Mouse (Mus musculus) lung, adult 18-20 months (tissue): ENCODE measurements around the gene Gm49325.

Source experiments
- DNase-seq, 2 experiments: peaks; one replicate each; pipeline ENCODE4 v3.0.0; 2022; ENCODE audit warnings: mixed read lengths in 2 of 2

Gm49325 gene

DNA sequence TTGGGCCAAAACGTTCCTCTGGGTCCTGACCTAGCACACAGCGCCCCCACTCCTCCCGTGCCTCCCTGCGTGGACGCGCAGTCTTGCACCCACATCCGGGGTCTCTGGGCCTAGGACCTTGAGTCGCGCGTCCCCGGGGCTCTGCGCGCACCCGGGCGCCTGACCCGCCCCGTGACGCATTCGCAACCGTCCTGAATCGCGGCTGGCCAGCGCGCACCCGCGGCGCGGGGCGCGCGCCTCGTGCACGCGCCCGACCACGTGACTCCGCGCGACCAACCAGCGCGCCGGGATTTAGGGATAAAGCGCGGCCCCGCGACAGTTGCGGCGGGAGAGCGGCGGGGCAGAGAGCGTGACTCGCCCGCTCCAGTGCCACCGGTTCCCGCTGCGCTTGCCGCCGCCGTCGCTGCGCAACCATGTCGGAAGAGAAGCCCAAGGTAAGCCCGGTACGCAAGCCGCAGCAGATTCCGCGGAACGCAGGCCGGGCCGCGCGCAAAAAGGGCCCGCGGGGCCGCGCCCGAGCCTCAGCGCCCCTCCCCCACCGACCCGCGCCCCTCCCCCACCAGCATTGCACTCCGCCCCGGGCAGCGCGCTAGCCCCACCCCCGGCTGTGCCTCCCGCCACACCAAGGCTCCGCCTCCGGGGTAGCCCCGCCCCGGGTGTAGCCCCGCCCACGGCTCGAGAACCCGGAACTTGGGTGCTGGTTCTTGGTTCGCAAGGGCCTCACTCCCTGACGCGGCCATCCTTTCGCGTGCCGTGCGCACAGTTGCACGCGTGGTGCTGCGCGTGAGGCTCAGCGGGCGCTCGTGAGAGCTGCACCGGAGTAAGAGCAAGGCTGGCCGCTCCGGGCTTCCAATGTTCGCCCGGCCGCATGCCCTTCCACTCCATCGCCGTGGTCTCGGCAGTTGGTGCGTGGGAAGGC lies at the start of gene Gm49325, which contains the start of gene Sumo3:
TSS of gene Gm49325 (plus strand) at position 290 of the 919 bp plus-strand sequence.
TSS of gene Sumo3 (plus strand) at position 190 of the 919 bp plus-strand sequence.
- DNase-seq, result peak; percentile 97 to 98

DNA sequence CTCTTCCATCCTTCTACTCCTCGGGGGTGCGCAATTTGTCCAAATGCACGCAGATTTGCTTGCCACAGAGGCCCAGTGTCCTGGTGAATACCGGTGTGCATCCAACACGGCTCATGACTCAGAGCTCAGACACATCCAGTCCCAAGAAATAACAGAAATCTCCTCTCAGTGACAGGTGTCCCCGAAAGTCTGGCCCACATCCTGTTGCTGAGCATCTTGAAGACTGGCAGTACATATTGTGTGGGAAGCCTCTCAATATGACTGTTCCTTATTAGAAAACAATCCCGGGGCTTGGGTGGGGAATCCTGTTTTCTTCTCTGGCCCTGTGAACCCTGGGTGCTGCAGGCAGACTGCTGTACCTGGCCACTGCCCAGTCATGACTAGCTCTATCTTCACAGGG lies 49.4 kb upstream of the Gm49325 start:
- no peak for DNase-seq

DNA sequence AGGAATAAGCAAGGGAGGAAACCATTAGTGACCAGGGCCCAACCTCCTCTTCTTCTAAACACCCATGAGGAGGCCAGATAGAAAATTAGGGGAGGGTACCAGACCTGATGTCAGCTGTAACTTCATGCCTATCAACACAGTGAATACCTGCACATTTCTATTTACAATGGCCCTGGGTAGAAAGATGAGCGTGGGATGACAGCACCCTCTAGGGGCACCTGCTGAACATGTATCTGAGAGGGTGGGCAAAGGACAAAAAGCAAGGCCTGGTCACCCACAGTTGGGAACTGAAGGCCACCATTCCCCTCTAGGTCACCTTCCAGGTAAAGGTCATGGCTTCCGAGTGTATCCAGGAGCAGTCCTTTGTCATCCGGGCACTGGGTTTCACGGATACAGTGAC lies 48.4 kb upstream of the Gm49325 start:
- DNase-seq, result no peak

DNA sequence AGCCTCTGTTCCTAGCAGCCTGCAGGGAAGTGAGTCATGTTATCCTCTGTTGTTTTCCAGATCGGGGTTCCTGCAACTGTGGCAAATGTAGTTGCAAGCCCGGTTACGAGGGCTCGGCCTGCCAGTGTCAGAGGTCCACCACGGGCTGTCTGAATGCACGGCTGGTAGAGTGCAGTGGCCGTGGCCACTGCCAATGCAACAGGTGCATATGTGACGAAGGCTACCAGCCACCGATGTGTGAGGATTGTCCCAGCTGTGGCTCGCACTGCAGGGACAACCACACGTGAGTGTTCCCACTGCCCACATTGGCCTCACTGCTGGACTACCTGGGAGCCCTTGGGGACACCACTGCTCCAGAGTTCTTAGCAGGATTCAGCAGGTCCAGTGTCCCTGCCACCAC lies 45.9 kb upstream of the Gm49325 start:
- DNase-seq, result no peak

DNA sequence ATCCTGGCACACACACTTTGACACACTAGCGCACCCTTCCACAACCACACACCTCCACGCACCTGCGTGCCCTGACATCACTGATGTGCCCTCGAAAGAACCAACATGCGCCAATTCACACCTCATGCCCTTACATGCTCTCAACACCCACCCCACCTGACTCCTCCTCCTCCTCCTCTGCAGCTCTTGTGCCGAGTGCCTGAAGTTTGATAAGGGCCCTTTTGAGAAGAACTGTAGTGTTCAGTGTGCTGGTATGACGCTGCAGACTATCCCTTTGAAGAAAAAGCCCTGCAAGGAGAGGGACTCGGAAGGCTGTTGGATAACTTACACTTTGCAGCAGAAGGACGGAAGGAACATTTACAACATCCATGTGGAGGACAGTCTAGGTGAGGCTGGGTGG lies 45.2 kb upstream of the Gm49325 start:
- DNase-seq, result no peak

DNA sequence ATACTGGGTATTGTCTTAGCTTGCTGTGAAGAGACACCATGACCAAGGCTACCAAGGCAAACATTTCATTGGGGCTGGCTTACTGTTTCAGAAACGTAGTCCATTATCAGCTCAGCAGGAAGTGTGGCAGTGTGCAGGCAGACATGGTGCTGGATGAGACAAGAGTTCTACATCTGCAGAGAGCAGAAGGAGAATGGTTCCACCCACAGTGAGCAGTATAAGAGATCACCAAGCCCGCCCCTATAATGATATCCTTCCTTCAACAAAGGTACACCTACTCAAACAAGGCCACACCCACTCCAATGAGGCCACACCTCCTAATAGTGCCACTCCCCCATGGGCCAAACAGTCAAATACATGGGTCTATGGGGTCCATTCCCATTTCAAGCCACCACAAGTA lies 44.5 kb upstream of the Gm49325 start:
- DNase-seq, result no peak

DNA sequence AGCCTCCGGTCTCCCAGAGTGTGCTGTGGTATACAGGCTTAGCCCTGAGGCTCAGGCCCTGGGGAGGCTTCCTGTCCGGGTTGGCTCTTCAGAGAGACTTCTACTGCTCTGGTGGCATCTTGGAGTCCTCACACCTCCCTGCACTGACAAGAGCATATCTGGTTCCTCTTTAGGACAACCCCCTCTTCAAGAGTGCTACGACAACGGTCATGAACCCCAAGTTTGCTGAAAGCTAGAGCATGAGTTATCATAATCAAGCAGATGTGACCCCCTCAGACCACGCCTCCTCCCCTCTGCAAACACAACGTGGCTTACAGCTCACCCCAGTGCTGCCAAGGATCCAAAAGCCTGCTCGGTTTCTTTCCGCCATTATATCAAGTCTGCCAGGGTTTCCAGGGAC lies 41.0 kb upstream of the Gm49325 start:
- no peak for DNase-seq

DNA sequence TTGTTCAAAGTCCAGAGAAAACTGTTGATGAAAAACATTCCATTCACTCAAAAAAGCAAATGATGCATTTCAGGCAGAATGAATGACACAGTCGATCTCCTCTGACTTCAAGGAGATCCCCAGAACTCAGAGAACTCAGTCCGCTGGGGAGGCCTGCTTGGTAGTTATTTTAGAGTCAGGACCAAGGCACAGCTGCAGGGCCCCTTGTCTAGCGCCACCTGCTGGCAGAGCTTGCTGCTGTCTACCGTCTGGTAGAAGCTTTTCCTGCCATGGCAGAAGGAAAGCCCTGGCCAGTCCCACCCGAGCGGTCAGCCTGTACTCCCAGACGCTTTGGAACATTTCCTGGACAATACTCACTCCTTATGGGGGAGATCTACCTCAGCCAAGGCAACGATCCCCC lies 39.3 kb upstream of the Gm49325 start:
- peak; percentile 78 to 85 for DNase-seq

DNA sequence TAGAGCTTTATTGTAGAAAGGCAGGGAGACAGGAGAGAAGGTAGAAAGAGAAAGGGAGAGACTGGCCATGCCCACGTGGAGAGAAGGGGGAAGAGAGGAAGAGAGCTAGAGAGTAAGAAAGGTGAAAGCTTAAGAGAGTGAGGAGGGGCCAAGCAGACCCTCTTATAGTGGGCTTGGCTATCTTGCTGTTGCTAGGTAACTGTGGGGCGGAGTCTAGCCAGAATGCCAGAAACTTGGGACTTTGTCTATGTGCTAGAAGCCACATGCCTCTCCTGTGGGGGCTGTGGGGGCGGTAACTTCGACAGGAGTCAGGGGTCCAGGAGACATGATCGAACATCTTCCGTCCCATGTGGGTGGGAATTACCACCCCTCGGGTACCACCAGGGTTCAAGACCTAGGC lies 36.5 kb upstream of the Gm49325 start:
- no peak for DNase-seq

DNA sequence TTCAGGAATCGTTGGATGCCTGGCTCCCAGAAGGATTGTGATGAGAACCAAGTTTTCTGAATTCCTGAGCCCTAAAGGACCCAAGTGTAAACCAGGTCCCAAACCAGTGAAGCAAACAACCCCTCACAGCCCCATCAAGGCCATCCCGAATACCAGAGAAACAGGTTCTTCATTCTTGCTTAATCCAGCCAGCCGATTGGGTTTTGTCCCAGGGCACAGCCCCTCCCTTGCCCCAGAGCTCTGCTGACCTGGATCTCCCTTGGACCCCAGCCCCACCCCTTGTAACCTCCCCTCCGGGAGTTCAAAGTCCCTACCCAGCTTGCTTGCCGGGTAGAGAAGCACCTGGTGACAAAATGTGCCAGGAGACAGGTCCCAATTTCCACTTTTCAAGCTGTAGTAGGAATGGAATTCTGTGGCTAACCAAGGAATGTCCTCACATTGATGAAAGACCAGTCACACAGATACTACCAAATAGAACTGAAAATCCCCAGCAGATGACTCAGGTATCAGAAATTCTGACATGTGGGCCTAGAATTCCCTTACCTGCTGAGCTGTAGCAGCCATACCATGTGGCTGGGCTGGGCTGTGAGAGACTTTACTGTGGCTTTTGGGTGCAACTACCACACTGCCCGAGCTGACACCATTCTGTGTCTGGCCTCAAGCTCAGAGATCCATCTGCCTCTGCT lies 35.9 kb upstream of the Gm49325 start:
- DNase-seq, result no peak

DNA sequence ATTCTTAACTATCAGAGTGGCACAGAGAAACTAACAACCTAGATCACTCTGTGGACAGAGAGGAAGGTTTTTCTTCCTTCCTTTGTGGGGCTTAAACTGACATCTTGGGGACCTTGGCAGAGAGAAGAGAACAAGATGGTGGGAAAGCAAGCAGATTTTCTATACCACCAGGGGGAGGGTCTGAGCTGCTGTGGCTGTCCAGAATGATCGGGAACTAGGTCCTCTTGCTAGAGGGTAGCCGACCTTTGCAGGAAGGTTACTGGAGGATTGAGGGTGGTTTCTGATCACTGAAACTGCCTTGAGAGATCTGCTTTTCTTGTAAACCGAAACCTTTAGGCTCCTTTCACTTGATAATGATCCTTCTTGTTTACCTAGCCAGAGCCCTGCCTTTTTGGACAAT lies 33.8 kb upstream of the Gm49325 start:
- no peak for DNase-seq

DNA sequence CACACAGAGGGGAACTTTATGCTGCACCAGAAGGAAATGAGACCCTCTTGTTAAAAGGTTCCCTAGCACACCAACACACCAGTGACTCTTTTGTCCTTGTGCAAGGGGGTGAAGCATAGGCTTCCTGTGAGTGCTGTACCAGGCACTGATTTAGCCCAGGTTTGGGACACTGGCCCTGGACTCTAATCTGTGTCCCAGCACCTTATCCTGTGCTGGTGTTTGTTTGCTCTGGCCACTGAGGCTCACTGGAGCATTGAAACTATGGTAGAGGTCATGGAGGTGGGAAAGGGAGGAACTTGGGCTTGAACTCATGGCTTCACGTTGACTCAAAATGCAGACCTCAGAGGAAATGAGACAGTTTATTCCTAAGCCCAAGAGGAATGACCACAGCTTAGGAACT lies 32.8 kb upstream of the Gm49325 start:
- DNase-seq, result no peak

DNA sequence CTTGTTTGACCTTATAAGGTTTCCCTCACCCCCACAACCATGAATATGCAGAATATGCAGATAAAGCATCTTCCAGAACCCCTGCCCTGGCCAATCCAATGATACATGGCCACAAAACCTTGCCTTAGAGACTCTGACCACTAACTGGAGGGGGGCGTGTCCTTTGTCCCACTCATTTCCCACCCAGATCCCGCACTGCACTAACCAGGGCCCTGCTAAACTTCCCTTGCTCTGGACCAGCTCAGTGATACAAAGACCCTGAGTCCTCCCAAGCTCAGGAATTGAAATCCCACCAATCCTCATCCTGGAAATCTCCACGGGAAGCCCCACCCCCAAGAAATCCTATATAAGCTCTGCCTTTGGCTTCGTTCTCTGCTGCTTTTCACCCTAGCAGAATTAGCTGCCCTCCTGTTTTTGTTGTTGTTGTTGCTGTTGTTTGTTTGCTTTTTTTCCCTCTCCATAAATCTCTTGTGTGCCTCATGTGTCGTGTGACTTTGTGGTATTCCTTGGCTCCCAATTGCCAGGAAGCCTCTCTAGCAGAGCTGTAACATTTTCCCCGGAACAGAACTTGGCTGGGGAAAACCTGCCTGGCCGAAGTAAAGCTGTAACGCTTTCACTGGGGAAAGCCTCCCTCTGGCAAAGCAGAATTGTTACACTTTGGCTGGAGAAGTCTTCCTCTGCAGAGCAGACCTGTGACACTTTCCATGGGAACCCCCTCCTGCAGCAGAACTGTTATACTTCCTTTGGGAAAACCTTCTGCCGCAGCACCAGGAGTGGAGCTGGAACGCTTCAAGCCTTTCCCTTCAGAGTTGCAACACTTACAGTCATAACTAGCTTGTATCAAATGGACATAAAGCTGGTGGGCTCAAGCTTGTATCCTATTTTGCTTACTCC lies 25.7 kb upstream of the Gm49325 start:
- no peak for DNase-seq

DNA sequence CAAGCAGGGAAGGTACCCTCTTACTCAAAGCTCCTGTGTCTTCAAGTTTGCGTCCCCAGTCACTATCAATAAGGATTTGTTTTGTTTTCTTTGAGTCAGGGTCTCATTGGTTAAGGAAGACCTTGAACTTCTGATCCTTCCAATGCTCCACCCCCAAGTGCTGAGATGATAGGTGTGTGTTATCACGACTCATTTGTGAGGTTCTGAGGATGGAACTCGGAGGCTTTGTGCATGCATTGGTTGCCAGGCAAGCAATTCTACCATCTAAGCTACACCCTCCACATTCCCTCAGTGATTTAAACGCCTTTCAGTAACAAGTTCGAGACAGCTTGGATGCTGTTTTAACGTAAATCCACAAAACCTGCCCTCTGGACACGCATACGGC lies 25.0 kb upstream of the Gm49325 start:
- DNase-seq, result no peak

DNA sequence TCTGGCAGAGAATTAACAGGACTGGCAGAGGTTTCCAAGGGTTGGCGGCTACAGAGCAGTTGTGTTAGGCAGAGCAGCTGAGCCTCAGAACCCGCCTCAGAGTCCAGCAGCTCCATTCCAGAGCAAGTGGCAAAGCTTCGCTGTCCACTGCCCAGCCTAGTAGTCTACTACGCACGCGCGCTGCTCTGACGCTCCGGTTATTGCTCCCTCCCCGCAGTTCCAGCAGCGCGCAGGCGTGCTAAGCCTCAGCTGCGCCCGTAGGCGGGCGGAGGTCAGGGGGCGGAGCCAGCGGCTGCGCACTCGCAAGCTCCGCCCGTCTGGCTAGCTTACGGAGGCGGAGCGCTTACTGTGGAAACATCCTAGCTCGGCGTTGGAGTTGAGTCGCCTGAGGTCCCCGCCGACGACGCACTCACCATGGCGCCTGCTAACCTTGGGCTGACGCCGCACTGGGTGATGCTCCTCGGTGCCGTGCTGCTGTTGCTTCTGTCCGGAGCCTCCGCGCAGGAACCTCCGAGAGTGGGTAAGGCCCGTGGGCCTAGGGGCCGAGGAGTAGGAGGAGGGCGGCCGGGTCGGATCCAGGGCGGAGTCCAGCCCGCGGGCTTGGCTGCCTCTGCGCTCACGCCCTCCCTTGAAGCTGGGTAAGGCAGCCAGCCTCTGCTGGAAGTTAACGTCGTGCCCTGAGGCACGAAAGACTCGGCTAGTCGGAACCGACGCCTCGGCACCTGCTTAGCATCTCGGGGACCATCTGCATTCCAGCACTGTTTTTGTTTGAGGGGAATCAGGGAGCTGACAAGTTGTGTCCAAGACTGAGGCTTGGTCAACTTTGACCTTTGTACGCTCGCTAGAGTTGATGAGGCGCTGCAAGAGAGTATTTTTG lies 24.4 kb upstream of the Gm49325 start, which contains the start of gene Pttg1ip:
TSS of gene Pttg1ip (plus strand) at position 313 of the 877 bp plus-strand sequence.
- DNase-seq, result peak; percentile 95 to 96

DNA sequence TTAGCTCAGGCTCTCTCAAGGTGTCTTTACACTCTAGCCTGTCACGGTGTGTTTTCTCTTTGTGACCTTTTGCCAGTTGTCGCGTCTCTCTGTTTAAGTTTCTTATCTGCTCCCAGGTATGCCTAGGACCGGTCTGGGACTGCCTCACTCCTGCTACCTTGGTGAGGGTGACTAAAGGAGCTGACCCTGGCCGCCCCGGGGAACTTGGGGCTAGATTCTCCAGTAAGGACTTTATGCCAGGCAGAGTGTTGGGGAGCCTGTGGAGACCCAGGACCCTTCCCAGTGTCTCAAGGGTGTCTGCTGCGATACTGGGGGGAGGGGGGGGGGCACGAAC lies 23.7 kb upstream of the Gm49325 start:
- DNase-seq, result peak in 1 of 2 experiments; percentile 20

DNA sequence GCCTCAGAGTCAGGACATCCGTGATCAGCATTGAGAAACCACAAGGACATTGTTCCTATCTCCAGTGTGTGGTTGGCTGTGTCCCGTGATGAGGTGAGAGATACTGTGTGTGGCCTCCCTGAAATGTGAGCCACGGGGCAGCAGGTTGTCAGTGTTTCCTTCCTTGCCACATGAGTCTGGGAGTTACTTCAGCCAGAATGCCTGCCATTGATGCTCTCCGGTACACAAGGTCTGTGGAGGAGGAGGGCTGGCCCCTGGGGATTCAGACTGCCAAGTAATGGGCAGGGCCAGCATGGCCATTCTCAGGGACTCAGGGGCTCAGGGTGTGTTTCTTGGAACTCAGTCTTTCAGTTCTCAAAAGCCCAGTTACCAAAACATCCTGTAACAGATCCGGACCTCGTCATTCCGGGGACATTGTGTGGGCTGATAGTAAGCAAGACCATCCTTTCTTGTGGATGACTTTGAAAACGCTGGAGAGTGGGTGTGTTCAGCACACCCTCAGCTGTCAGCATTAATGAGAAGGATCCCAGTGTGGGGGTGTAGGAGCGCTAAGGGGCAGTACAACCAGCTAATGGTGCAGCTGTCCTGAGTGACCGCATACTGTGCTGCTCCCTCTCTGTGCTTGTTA lies 22.1 kb upstream of the Gm49325 start:
- DNase-seq, result peak; percentile 60 to 74

DNA sequence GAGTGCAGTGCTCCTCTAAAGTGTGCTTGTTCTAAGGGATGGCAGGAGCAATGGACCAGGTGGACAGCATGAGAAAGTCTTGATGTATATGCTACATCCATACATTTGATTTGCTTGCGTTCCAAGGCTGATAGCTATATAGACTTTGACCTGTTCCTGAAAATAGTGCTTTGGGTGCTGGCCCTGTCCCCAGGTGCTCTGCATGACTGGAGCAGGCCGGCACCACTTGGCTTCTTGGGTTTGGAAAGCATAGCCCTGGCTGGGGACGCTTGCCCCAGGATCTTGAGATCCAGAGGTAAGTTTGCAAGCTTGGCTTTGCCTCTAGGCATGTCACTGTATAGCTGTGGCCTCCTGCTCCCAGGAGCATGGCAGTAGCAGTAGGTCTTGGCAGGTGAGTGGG lies 19.4 kb upstream of the Gm49325 start:
- DNase-seq, result no peak

DNA sequence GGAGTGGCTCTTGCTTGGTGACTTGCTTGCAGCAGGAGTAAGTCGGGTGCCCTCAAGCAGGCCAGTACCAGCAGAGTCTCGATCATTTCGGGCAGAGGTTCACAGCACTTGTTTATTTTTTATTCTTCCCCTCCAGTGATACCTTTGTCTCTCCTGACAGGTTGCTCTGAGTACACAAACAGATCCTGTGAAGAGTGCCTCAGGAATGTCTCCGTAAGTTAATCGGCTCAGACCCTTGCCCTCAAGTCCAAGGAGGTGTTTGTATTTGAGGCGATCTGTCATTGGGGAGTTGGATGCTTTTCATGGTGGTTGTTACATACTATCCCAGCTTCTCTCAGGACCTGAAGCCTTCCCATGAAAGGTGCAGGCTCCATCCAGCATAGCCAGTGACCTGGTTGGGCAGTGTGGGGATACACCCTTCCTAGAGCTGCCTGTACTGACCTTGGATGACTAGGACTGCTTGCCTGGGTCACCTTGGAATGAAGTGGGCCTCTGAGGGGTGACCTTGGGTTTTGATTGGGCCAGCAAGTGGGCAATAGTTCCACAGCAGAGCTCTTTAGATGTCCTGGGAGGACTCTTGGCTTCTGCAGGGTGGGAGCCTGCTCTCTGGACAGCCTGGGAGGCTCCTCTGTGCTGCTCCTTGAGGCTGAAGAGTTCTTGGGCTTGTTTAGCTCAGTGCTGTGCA lies 18.8 kb upstream of the Gm49325 start:
- no peak for DNase-seq

DNA sequence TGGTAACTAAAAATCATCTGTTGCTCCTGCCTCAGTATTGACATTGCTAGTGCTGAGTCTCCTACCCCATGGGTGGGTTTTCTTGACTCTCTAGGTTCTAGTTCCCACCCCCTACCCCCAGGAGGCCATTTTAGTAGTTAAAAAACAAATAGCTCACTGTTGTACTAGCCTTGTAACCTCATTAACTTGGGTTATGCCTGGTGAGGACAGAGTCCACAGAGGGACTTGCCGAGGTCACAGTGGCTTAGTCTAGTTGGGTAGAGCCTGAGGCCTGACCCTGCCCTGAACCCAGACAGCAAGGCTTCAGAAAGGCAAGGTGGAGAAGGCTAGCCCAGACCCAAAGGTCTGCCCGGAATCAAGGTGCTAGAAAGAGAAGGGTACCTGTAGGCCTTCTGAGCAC lies 18.0 kb upstream of the Gm49325 start:
- DNase-seq, result no peak

DNA sequence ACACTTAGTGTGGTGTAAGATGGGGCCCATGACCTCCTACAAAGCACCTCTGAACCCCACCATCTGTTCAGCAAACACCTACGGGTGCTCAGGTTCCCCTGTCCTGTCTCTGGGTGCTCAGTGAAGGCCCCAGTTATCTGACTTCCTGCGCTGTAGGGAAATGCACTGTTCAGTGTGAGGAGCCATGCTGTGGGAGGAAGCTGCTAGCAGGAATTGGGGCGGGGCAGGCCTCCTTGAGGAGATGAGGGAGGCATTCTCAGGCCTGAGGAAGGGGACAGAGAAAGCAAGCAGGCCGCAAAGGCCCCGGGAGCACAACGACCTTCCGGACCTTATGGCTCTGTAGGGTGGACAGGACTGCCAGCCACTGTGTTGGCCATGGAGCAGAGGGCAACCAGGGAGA lies 16.9 kb upstream of the Gm49325 start:
- DNase-seq, result no peak
